Mouse (Mus musculus) frontal cortex, postnatal 25 days (tissue): Measurements from ENCODE around the gene Prss1.
"Not testable (repeated sequence)": the region's sequence is repeated elsewhere in the genome, so short reads cannot be mapped to it uniquely, and the experiment has no call there.

Experiments used
- DNase-seq, 2 experiments: peaks; one replicate each; pipeline ENCODE4 v3.0.0; 2022; ENCODE audit warnings: low spot score in 2 of 2

Gene Prss1

GRCm38 (mm10) chr6:41458632-41459031, at the start of gene Prss1:
Prss1 (plus strand) TSS chr6:41458932.
- not testable (repeated sequence) for DNase-seq

GRCm38 (mm10) chr6:41442261-41442660, 16.5 kb upstream of the Prss1 start:
- DNase-seq, result not testable (repeated sequence)

GRCm38 (mm10) chr6:41446045-41446444, 12.7 kb upstream of the Prss1 start, which contains the start of gene Gm10334:
Gm10334 (minus strand) TSS chr6:41446145.
- not testable (repeated sequence) for DNase-seq

- DNase-seq, result no peak
Observed at GRCm38 (mm10) chr6:41499374-41499773, 40.6 kb downstream of the Prss1 start.

- DNase-seq, result no peak
Observed at GRCm38 (mm10) chr6:41504915-41505314, 46.2 kb downstream of the Prss1 start.

- no peak for DNase-seq
Observed at GRCm38 (mm10) chr6:41505323-41505722, 46.6 kb downstream of the Prss1 start.
